Mouse (Mus musculus): ENCODE data around the gene Gm15737.

Gm15737 gene

GRCm38 (mm10) chr6:92869089-92869581 is at the start of gene Gm15737:
Gm15737 (plus strand) TSS chr6:92869357.
- no peak for DNase-seq (ENCODE audit: low spot score in 2 of 2)

- DNase-seq (ENCODE audit: low spot score in 2 of 2), result no peak
Observed at GRCm38 (mm10) chr6:92821606-92822005, 47.6 kb upstream of the Gm15737 start.

GRCm38 (mm10) chr6:92822006-92822405 is 47.2 kb upstream of the Gm15737 start:
- no peak for DNase-seq (ENCODE audit: low spot score in 2 of 2)

DNA sequence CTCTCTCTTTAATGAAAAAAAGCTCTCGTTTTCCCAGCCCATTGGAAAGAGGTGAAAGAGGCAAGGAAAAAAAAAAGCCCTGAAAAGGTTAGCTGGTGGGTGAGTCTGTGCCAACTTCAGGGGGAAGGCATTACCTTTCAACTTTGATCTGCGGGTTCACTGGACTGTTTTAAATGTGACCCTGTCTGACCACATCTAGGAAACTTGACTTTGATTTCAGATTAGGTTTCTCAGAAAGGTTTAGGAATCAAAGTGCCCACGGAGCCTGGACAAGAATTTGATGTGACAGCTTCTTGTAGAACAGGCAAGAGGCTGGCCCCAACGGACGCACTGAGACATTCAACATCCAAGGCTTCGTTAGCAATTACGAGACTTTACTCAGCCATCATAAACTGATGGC is 45.2 kb upstream of the Gm15737 start:
- DNase-seq (ENCODE audit: low spot score in 2 of 2), result no peak

DNA sequence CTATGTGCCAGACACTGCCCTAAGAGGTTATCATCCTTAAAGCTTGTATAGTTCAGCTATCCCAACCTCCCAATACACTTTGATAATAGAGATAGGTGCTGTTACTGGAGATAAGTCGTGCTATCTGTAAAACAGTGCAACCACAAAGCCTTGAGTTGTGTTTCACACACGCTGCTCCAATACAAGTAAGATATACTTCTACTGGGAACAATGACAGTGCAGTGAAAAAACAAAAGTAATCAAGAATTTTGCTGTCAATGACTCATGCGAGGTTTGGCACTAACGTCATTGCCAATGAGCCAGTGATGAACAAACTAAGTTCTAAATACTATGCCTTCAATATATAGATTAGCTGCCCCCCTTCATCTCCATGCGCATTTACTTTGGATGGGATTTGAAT is 42.6 kb upstream of the Gm15737 start:
- no peak for DNase-seq (ENCODE audit: low spot score in 2 of 2)

DNA sequence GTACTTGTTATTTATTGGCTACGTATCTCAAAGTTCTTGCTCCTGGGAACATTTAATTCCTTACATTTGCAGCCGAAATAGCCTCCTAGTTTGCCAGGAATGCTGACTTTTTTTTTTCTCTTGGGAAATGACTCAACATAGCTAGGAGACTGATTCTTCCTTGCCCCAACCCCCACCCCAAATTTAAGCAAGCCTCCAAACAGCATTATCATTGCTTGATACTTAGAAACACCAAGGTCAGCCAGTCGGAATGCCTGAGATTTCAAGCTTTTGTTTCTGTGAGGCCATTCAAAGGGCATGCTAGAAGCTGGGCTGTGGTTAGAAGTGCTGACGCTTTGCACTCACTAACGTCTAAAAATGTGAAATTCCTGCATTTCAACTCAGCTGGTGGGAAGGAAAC is 41.8 kb upstream of the Gm15737 start:
- no peak for DNase-seq (ENCODE audit: low spot score in 2 of 2)

- no peak for DNase-seq (ENCODE audit: low spot score in 2 of 2)
Observed at GRCm38 (mm10) chr6:92829148-92829547, 40.0 kb upstream of the Gm15737 start.

DNA sequence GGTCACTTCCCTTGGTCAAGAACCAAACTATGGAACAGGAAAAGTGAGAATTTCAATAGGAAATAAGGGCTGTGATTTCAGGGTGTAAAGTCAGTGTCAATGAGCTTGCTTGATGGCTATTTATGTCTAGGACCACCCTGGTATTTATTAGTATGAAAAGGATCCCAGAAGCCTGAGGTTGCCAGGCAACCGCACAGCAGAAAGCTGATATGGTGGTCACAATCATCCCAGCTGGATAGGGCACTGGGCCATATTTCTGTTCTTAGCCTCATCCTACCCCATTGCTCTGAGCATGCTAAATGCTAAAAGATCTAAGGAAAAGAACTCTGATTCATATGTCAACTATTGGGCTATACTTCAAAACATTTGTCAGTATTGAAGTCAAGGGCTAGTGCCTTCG is 38.1 kb upstream of the Gm15737 start:
- no peak for DNase-seq (ENCODE audit: low spot score in 2 of 2)

DNA sequence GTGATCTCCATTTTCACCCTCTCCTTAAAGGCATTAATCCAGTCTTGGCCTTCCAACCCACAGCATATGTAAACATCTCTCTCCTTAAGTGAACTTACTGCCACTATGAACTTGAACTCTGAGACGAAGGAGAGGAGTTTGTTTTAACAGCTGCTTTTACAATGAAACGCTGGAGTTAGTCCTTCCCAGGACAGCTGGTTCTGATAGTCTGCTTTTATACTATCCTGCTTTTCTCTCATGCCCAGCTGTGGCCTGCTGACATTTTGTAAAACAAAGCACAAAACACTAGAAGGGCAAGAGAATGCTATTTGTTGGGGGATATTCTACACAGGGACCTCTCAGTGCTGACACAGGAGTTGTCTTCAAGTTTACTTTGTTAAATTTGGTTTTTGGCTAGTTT is 27.2 kb upstream of the Gm15737 start:
- DNase-seq (ENCODE audit: low spot score in 2 of 2), result no peak

DNA sequence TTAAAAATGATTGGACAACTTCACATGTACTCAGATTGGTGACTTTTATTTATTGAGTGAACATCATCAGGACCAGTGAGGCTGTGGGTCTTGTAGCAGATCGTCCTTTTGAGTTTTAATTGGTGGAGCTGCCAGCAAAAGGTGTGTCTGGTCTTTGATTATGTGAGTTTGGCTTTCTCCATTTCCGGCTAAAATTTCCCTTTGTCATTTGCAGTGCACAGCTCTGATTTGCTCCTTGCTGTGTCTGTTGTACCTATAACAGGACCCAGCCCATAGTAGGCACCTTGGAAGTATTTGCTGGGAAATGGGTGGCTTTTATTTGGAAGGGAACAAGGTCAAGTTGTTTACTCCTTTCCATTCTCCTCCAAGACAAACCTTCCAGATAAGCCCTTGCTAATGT is 25.7 kb upstream of the Gm15737 start:
- DNase-seq (ENCODE audit: low spot score in 2 of 2), result no peak

DNA sequence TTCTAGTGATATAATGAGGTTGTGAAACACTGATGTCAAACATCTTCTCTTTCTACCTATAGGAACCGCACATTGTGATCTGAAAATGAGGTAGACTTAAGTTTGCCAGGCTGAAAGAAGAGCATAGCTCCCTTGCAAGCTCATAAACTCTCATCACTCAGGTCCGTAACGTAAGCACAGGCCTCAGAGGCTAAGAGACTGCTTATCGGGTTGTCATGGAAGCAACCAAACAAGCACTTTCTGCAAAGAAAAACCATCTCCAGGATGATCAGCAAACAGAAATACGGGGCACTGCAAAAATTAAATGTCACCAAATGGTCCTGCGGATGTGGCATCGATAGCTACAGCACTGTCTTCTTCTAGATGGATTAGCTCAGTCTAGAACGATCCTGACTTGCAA is 23.3 kb upstream of the Gm15737 start:
- DNase-seq (ENCODE audit: low spot score in 2 of 2), result no peak

DNA sequence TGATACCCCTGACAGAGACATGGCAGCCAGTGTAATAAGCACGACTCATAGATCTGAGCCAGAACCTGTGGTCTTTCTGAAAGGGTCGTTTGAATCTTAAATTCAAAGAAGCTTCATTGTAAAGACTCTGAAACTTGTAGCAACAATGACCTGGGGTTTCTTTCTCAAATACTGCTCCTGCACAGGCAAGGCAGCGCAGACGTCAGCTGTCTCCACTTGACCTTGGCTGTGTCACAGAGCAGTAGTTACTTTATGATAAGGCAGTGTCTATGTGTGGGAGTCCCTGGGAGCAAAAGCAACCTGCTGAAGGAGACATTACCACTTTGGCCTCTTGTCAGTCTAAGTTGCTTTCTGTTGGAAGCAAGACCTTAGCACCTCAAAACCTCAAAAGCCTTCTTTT is 22.5 kb upstream of the Gm15737 start:
- no peak for DNase-seq (ENCODE audit: low spot score in 2 of 2)

- DNase-seq (ENCODE audit: low spot score in 2 of 2), result no peak
Observed at GRCm38 (mm10) chr6:92849208-92849607, 19.9 kb upstream of the Gm15737 start.

GRCm38 (mm10) chr6:92850250-92850649 is 18.9 kb upstream of the Gm15737 start:
- DNase-seq (ENCODE audit: low spot score in 2 of 2), result no peak

- DNase-seq (ENCODE audit: low spot score in 2 of 2), result no peak
Observed at GRCm38 (mm10) chr6:92854873-92855272, 14.3 kb upstream of the Gm15737 start.

- no peak for DNase-seq (ENCODE audit: low spot score in 2 of 2)
Observed at GRCm38 (mm10) chr6:92857761-92858160, 11.4 kb upstream of the Gm15737 start.

DNA sequence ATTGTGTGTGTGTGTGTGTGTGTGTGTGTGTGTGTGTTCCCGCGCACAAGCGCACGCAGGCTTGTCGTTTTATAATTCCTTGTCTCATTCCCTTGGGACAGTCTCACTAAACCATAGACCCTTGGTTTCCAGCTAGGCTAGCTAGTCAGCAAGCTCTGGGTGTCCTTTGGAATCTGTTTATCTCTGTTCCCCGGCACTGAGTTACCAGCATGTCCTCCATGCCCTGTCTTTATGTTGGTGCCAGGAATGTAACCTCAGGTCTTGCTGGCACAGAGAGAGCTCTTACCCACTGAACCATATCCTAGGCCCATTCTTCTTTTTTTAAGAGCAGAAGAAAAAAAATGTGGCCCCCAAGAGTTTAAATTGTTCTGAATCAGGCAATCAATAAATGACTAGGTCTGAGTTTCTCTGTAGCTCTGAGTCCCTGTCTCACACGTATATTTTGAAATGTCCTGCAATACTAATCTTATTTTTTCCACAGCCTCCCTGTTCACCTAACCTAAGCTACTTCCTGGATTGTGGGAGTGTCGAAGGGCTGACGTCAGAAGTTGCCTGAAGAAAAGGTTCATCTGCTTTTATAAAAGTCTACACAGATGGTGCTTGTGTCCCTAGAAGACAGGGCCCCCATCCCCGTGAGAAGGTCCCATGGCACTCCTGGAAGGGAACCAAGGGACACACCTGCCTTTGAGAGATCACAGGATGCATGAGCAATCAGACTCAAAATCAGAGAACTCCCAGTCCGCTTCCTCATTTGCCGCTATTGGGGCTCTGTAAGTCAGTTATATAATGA is 10.2 kb upstream of the Gm15737 start:
- no peak for DNase-seq (ENCODE audit: low spot score in 2 of 2)

GRCm38 (mm10) chr6:92860285-92860912 is 8.8 kb upstream of the Gm15737 start:
- DNase-seq (ENCODE audit: low spot score in 2 of 2), result no peak

DNA sequence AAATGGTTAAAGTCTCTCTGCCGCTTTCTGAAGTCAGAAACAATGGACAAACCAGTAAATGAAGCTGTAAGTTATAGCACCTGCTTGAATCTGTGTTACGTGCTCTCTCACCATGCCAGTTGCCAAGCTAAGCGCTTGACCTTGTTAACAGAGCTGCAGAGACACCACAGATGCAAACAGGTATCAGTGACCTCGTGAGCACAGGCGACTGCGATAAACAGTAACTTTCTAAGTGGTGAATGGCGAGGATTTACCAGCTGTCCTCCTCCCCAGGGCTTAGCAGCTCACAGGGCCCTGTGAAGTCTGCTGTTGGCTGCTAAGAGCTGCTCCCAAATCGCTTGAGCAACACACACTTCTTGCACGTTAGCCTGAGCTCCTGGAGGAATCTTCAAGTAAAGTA is 6.6 kb upstream of the Gm15737 start:
- DNase-seq (ENCODE audit: low spot score in 2 of 2), result no peak

- DNase-seq (ENCODE audit: low spot score in 2 of 2), result no peak
Observed at GRCm38 (mm10) chr6:92869582-92870219, 544 bp downstream of the Gm15737 start.

DNA sequence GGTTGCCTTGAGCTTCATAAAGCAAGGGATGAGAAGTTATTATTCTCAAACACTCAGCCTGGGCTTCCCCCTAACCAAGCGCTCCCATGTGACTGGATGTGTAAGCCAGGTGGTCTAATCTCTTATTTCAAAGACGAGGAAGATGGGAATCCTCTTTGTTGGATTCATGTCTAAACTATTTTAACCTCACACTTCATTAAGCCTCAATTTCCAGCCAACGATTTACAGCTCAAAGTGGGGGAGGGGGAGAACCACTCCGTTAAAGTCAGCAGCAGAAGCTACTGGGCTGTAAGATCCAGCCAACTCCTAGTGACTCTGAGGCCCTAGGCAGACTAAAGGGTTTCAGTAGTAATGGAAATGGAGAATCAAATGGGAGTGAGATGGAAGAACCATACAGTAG is 2.7 kb downstream of the Gm15737 start:
- no peak for DNase-seq (ENCODE audit: low spot score in 2 of 2)

DNA sequence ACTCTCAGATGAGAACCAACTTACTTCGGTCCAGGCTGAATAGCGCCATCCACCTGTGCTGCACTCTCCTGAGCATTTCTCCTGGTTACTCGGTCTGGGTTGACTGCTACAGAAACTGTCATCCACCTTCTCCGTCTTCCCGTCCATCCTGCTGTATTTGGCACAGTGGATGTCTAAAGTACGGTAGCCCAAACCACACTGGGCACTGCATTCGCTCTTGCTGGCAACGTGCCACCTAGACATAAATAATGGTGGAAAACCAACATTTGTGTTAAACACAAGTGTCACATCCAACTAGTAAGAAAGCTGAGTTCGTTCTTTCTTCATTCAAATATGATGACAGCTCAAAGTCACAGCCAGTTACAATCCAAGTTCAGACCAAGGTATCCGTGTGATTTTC is 3.6 kb downstream of the Gm15737 start:
- DNase-seq (ENCODE audit: low spot score in 2 of 2), result no peak

DNA sequence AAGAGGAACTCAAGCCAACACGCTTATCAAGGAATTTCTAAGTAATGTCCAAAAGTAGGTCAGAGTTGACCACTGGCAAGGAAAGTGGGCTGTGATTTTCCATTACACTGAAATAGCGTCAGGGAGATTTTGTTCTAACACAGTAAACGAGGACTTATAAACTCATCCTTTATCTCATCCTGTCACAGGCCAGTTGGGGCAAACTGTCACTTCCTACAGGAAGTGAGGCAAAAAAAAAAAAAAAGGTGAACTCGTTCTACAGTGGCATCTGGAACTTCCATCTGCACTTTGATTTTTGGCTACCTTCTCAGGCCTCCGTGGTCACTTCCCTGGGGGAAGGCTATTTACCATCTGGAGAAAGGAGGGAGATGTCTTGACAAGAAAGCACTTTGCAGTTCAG is 5.7 kb downstream of the Gm15737 start:
- DNase-seq (ENCODE audit: low spot score in 2 of 2), result no peak
